Mouse (Mus musculus): Measurements from ENCODE around the gene Zfp385b. TPM values are rescaled to one million over a fixed set of nuclear protein-coding genes. Genes with fewer than 3 reads are reported as not detected.

Gene Zfp385b
- total and polyA plus RNA-seq, 3 experiments: not detected

GRCm38 (mm10) chr2:77835781-77836180 is 16.3 kb upstream of the Zfp385b start:
- H3K79me2 ChIP-seq (replicated peaks; ENCODE audit: control insufficient read depth, extremely low read depth, insufficient read depth, poor library complexity, severe bottlenecking): no peaks in the 10 kb centered on the region
- in situ Hi-C loops (cut with MboI; ENCODE audit: low pct_ligation_motif_present, low pct_unique_long_range_greater_than_20kb, low sequenced_read_pairs): no loop called here
- no peak overlapping the region for H3K4me3 ChIP-seq (replicated peaks in 1 of 3; ENCODE audit: low read depth in 2 of 3, low read length in 2 of 3, poor library complexity in 1 of 3)
- H3K9ac ChIP-seq (ENCODE audit: insufficient read depth, low read depth): no peak overlapping the region
- dilution Hi-C loops (cut with MboI; ENCODE audit: extremely low pct_ligation_motif_present, extremely low pct_unique_long_range_greater_than_20kb, low sequenced_read_pairs): no loop called here
- no peaks in the 10 kb centered on the region for H3K36me3 ChIP-seq (replicated peaks in 1 of 2; ENCODE audit: control insufficient read depth in 1 of 2, insufficient read depth in 1 of 2, low read length in 1 of 2)
- H3K4me1 ChIP-seq (ENCODE audit: control insufficient read depth in 1 of 2, insufficient read depth in 2 of 2): no peaks in the 10 kb centered on the region
- no peak for DNase-seq (ENCODE audit: extremely low read depth)
- H3K27ac ChIP-seq (ENCODE audit: insufficient read depth, low read depth): no peak overlapping the region
- H3K4me2 ChIP-seq (ENCODE audit: insufficient read depth, low read depth, poor library complexity, severe bottlenecking): no peak overlapping the region
- H3K27me3 ChIP-seq (replicated peaks): no peaks in the 10 kb centered on the region
- peaks cover 42% of the 10 kb centered on the region for H3K9me3 ChIP-seq (replicated peaks; ENCODE audit: low read length)
- TF ChIP-seq USF1 (IDR thresholded peaks at IDR 0.05; ENCODE audit: low read depth, low read length) (no peak), JUND (conservative IDR thresholded peaks at IDR 0.05; ENCODE audit: low read depth, low read length) (no peak), E2F4 (IDR thresholded peaks at IDR 0.05; ENCODE audit: insufficient replicate concordance, low read depth, low read length) (no peak), ZKSCAN1 (IDR thresholded peaks at IDR 0.05; ENCODE audit: borderline replicate concordance, low read depth, low read length) (no peak), RCOR1 (conservative IDR thresholded peaks at IDR 0.05; ENCODE audit: low read depth, low read length) (no peak), UBTF (IDR thresholded peaks at IDR 0.05; ENCODE audit: low read depth, low read length) (no peak), NELFE (IDR thresholded peaks at IDR 0.05; ENCODE audit: low read depth, low read length) (no peak)

DNA sequence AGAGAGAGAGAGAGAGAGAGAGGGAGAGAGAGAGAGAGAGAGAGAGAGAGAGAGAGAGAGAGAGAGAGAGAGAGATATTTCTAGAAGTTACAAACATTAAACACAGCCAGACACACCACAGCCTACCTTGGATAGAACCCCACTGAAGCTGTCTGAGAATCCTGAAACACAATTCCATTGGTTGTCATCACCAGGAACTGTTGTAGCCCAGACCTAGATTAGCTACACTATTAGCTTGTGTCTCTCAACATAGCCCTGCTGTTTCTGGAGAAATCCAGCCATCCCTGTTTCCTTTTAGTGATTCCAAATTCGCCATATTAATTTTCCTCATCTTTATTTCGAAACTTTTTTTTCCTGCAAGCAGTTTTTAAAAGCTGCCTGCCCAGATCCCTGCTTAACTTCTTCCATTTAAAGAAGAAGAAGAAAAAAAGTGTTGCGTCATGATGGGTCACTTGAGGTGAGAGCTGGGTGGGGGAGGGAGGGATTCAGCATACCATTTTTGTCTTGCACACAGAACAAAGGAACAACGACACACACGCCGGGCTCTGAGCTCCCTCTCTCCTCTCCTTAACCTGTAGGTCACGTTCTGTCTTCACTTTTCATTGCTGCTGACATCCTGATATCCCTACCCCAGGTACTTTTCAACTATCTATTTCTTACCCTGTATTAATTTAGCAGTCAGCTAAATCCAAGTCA is 6.8 kb upstream of the Zfp385b start:
- H3K4me3 ChIP-seq (replicated peaks in 1 of 3; ENCODE audit: low read depth in 2 of 3, low read length in 2 of 3, poor library complexity in 1 of 3): no peak overlapping the region
- H3K27ac ChIP-seq (ENCODE audit: insufficient read depth, low read depth): no peak overlapping the region
- H3K4me1 ChIP-seq (ENCODE audit: control insufficient read depth in 1 of 2, insufficient read depth in 2 of 2): no peaks in the 10 kb centered on the region
- H3K79me2 ChIP-seq (replicated peaks; ENCODE audit: control insufficient read depth, extremely low read depth, insufficient read depth, poor library complexity, severe bottlenecking): no peaks in the 10 kb centered on the region
- H3K9me3 ChIP-seq (replicated peaks; ENCODE audit: low read length): peaks cover 32% of the 10 kb centered on the region
- TF ChIP-seq JUN (IDR thresholded peaks at IDR 0.05; ENCODE audit: insufficient read depth, low read depth, low read length): no peak
- no peak for TF ChIP-seq RCOR1 (conservative IDR thresholded peaks at IDR 0.05; ENCODE audit: low read depth, low read length)
- no peak for TF ChIP-seq MEF2A (IDR thresholded peaks at IDR 0.05; ENCODE audit: borderline replicate concordance, low read depth, low read length)
- no peak for TF ChIP-seq ZNF384 (IDR thresholded peaks at IDR 0.05; ENCODE audit: low read depth, low read length)
- TF ChIP-seq PAX5 (IDR thresholded peaks at IDR 0.05; ENCODE audit: low read length): no peak
- no peak for TF ChIP-seq MAX (IDR thresholded peaks at IDR 0.05; ENCODE audit: low read length)
- TF ChIP-seq SIN3A (IDR thresholded peaks at IDR 0.05; ENCODE audit: low read length): no peak
- no peaks in the 10 kb centered on the region for H3K36me3 ChIP-seq (replicated peaks in 1 of 2; ENCODE audit: control insufficient read depth in 1 of 2, insufficient read depth in 1 of 2, low read length in 1 of 2)
- in situ Hi-C loops (cut with MboI; ENCODE audit: low pct_ligation_motif_present, low pct_unique_long_range_greater_than_20kb, low sequenced_read_pairs): no loop called here
- no peak for DNase-seq (ENCODE audit: extremely low read depth)
- no peak overlapping the region for H3K9ac ChIP-seq (ENCODE audit: insufficient read depth, low read depth)
- H3K27me3 ChIP-seq (replicated peaks): no peaks in the 10 kb centered on the region
- no peak overlapping the region for H3K4me2 ChIP-seq (ENCODE audit: insufficient read depth, low read depth, poor library complexity, severe bottlenecking)
- dilution Hi-C loops (cut with MboI; ENCODE audit: extremely low pct_ligation_motif_present, extremely low pct_unique_long_range_greater_than_20kb, low sequenced_read_pairs): no loop called here

DNA sequence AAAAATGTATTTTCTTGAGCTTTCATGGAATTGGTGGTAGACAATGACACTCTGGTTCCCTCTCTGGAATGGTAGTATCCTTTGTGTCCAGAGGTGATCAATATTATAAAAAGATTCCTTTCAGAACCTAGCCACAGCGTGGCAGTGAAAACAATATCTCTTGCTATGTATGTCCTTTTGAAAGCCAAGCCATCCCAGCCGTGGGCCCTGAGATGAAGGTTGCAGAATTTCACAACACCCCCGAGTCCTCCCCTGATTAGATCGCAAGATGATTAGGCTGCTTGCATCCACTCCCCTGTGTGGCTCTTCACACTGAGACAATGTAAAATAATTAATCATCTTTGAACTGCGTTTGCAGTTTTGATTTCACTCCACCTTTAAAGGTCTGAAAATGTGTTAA is 3.6 kb upstream of the Zfp385b start:
- no peak overlapping the region for H3K9ac ChIP-seq (ENCODE audit: insufficient read depth, low read depth)
- no peak for DNase-seq (ENCODE audit: extremely low read depth)
- no peak overlapping the region for H3K4me3 ChIP-seq (replicated peaks in 1 of 3; ENCODE audit: low read depth in 2 of 3, low read length in 2 of 3, poor library complexity in 1 of 3)
- no peaks in the 10 kb centered on the region for H3K27me3 ChIP-seq (replicated peaks)
- H3K4me1 ChIP-seq (ENCODE audit: control insufficient read depth in 1 of 2, insufficient read depth in 2 of 2): no peaks in the 10 kb centered on the region
- no peak overlapping the region for H3K4me2 ChIP-seq (ENCODE audit: insufficient read depth, low read depth, poor library complexity, severe bottlenecking)
- no peaks in the 10 kb centered on the region for H3K36me3 ChIP-seq (replicated peaks in 1 of 2; ENCODE audit: control insufficient read depth in 1 of 2, insufficient read depth in 1 of 2, low read length in 1 of 2)
- peaks cover 36% of the 10 kb centered on the region for H3K9me3 ChIP-seq (replicated peaks; ENCODE audit: low read length)
- dilution Hi-C loops (cut with MboI; ENCODE audit: extremely low pct_ligation_motif_present, extremely low pct_unique_long_range_greater_than_20kb, low sequenced_read_pairs) (no loop called here), in situ Hi-C loops (cut with MboI; ENCODE audit: low pct_ligation_motif_present, low pct_unique_long_range_greater_than_20kb, low sequenced_read_pairs) (no loop called here)
- H3K27ac ChIP-seq (ENCODE audit: insufficient read depth, low read depth): no peak overlapping the region
- TF ChIP-seq POLR2AphosphoS2 (IDR thresholded peaks at IDR 0.05; ENCODE audit: low read depth, low read length) (no peak), KAT2A (IDR thresholded peaks at IDR 0.05; ENCODE audit: insufficient replicate concordance, low read length) (no peak), HCFC1 (IDR thresholded peaks at IDR 0.05; ENCODE audit: low read depth, low read length) (no peak)
- H3K79me2 ChIP-seq (replicated peaks; ENCODE audit: control insufficient read depth, extremely low read depth, insufficient read depth, poor library complexity, severe bottlenecking): no peaks in the 10 kb centered on the region

Measured in CH12.LX (cell line).